ENCODE assay signal across 8 mouse cellular contexts in genomic region chr9:108305629-108306520, GRCm38 (mm10). TPM values are rescaled to one million over a fixed set of nuclear protein-coding genes. Genes with fewer than 3 reads are reported as not detected.
DNase-seq lines count a peak whose midpoint lies in the region; ATAC-seq and TF ChIP-seq lines count a peak whose summit lies in the region.

Rhoa (plus strand) TSS chr9:108306129.
Tcta (minus strand) TSS chr9:108306160.

- H3K9ac ChIP-seq in hindbrain, embryonic 13.5 days: peak within 1 kb of the TSS; percentile 97

- H3K4me2 ChIP-seq in hindbrain, embryonic 13.5 days: peak within 1 kb of the TSS; percentile 92

- no peak for TF ChIP-seq CTCF in Patski (IDR thresholded peaks at IDR 0.05)

- no peaks in the 10 kb centered on the region for H3K27me3 ChIP-seq in Patski
- no peaks in the 10 kb centered on the region for H3K27me3 ChIP-seq in hindbrain, embryonic 13.5 days

- in situ Hi-C loops in Patski (cut with MboI; ENCODE audit: low pct_unique_long_range_greater_than_20kb): loop anchor here (5.0 kb wide), 1 partner anchor 41 kb away; the partner anchor contains the start of gene Usp4

- peak within 1 kb of the TSS; percentile 93 for H3K4me3 ChIP-seq in hindbrain, embryonic 13.5 days

- WGBS in hindbrain, embryonic 13.5 days: under 1% methylated on average over 71 of the region's 81 CpGs

- no peaks in the 10 kb centered on the region for H3K9me3 ChIP-seq in hindbrain, embryonic 13.5 days

- peak within 1 kb of the TSS; percentile 99 for H3K27ac ChIP-seq in hindbrain, embryonic 13.5 days

- POLR2A ChIA-PET in Patski (lab: Charles Lee): interaction anchor here (0.6 to 1.2 kb wide), 5 partner anchors 12 to 44 kb away, joined by 3 to 4 read pairs (median 3); no protein-coding TSS in a partner anchor

- H3K36me3 ChIP-seq in hindbrain, embryonic 13.5 days: peaks cover 31% of the 10 kb centered on the region

- ATAC-seq in Patski: peak; percentile 92
- ATAC-seq in hindbrain, embryonic 13.5 days (ENCODE audit: low FRiP score): peak; percentile 98

- CTCF ChIA-PET in Patski (lab: Charles Lee): interaction anchor here (3.6 kb wide), 1 partner anchor 11 kb away, joined by 9 read pairs; no protein-coding TSS in a partner anchor

- H3K4me1 ChIP-seq in hindbrain, embryonic 13.5 days (replicated peaks): peaks cover 47% of the 10 kb centered on the region

- DNase-seq in Patski (ENCODE audit: low read depth, low spot score): peak; percentile 100
- peak; percentile 96 to 98 for DNase-seq in cerebellum, postnatal 14 days
- peak; percentile 98 to 100 for DNase-seq in frontal cortex, postnatal 14 days (ENCODE audit: low spot score in 2 of 2)
- peak; percentile 90 to 91 for DNase-seq in layer of hippocampus, postnatal 25 days (ENCODE audit: extremely low spot score in 1 of 2, low spot score in 1 of 2)
- peak; percentile 100 for DNase-seq in lung, postnatal 25 days (ENCODE audit: low spot score)
- DNase-seq in retina, embryonic 14.5 days (ENCODE audit: low spot score): peak; percentile 99
- DNase-seq in thymus, postnatal 4 days: peak; percentile 97

RNA-seq across cellular contexts. Expression of gene Rhoa, which starts in this region (rescaled TPM):
- polyA plus RNA-seq in Patski (2021): 353 TPM
- polyA plus RNA-seq in hindbrain, embryonic 13.5 days (2015; fragmentation: Nextera tagmentation; extraction: Ambion mirVana): 279 and 287 TPM in 2 replicates
- total RNA-seq in layer of hippocampus, postnatal 25 days (2021): 100 to 1,000 TPM; 167 to 187 TPM

RNA-seq across cellular contexts. Expression of gene Tcta, which starts in this region (rescaled TPM):
- polyA plus RNA-seq in Patski (2021): 30.2 TPM
- 55.0 and 63.3 TPM in 2 replicates for polyA plus RNA-seq in hindbrain, embryonic 13.5 days (2015; fragmentation: Nextera tagmentation; extraction: Ambion mirVana)
- 10 to 100 TPM; 36.0 to 37.9 TPM for total RNA-seq in layer of hippocampus, postnatal 25 days (2021)

Comparison
In these comparisons a context has a peak if more than half of its experiments do, and no peak if none do; other contexts are left out.
1. Peak in every context shown above with its lines: DNase-seq, ATAC-seq, H3K4me3 ChIP-seq and H3K27ac ChIP-seq.